Mouse (Mus musculus) liver, adult 2 months (tissue): ENCODE measurements around the gene Gm21970. TPM values are rescaled to one million over a fixed set of nuclear protein-coding genes. Genes with fewer than 3 reads are reported as not detected.
A peak's percentile ranks its signal among the peaks of the same experiment; 100 is the strongest.

Experiments
- DNase-seq: peaks from one replicate; pipeline ENCODE4 v3.0.0-alpha.2; 2011; ENCODE audit warnings: low read depth, low spot score; ENCODE audit errors: extremely low read depth
- H3K27ac ChIP-seq: fragments of 200-500 bp; replicated peaks from 2 replicates; pipeline ENCODE4 v1.5.1; 2012; ENCODE audit warnings: low read depth, mild to moderate bottlenecking, control low read depth, inconsistent platforms, low read length; ENCODE audit not compliant: insufficient read depth
- H3K27me3 ChIP-seq: fragments of 200-500 bp; 2 replicates; pipeline ENCODE4 v1.6.1; 2012; ENCODE audit warnings: mild to moderate bottlenecking, moderate library complexity, low read length, inconsistent platforms; ENCODE audit not compliant: control insufficient read depth, insufficient read depth
- H3K36me3 ChIP-seq: fragments of 200-500 bp; 2 replicates; pipeline ENCODE4 v1.6.1; 2012; ENCODE audit warnings: low read length, inconsistent platforms; ENCODE audit not compliant: control insufficient read depth, insufficient read depth
- H3K4me1 ChIP-seq: fragments of 200-500 bp; 2 replicates; pipeline ENCODE4 v1.6.1; 2011; ENCODE audit warnings: low read length; ENCODE audit not compliant: control insufficient read depth, insufficient read depth
- H3K4me3 ChIP-seq: fragments of 200-500 bp; 2 replicates; pipeline ENCODE4 v1.5.1; 2011; ENCODE audit warnings: low read depth, mild to moderate bottlenecking, control low read depth, low read length, moderate library complexity; ENCODE audit not compliant: insufficient read depth
- H3K79me2 ChIP-seq: fragments of 200-500 bp; 2 replicates; pipeline ENCODE4 v1.6.1; 2012; ENCODE audit warnings: inconsistent platforms, mild to moderate bottlenecking, low read length, moderate library complexity; ENCODE audit not compliant: control insufficient read depth, insufficient read depth
- H3K9ac ChIP-seq: fragments of 200-500 bp; 2 replicates; pipeline ENCODE4 v1.6.1; 2012; ENCODE audit warnings: low read depth, mild to moderate bottlenecking, control low read depth, inconsistent platforms, low read length
- CTCF ChIP-seq: fragments of 200-500 bp; IDR thresholded peaks from 2 replicates; pipeline ENCODE4 v1.5.1; 2011; ENCODE audit warnings: low read depth, low read length, control low read depth
- POLR2A ChIP-seq: fragments of 200-500 bp; IDR thresholded peaks from 2 replicates; pipeline ENCODE4 v1.6.1; 2011; ENCODE audit warnings: low read length, control low read depth; ENCODE audit not compliant: insufficient read depth; ENCODE audit errors: extremely low read depth
- WGBS: fragments of 180-500 bp; shearing (Covaris S2); methylation state at CpG from one replicate; pipeline ENCODE4 v1.1.7; 2018; 5-methylcytosine and 5-hydroxymethylcytosine counted together
- polyA plus RNA-seq: library from polyadenylated mRNA; depleted of rRNA; stranded (reverse); fragments of >200 nt; gene quantifications from 2 replicates; pipeline ENCODE4 v1.2.3, GENCODE M21; 2012; rRNA removed
- total RNA-seq: library from RNA; depleted of rRNA; stranded (reverse); fragments of >200 nt; gene quantifications from 2 replicates; pipeline ENCODE4 v1.2.3, GENCODE M21; 2014; rRNA removed

Gm21970 gene
- total RNA-seq, result 0.83 TPM in 1 of 2 replicates, not detected in the other
- not detected in 2 replicates for polyA plus RNA-seq

GRCm38 (mm10) chr16:91391421-91391820 lies at the start of gene Gm21970:
Gene Gm21970, plus strand, starts transcription at chr16:91391721.
- TF ChIP-seq POLR2A (no peak), CTCF (no peak)
- Histone ChIP-seq H3K9ac (no peak within 1 kb of the TSS), H3K27ac (no peak within 1 kb of the TSS), H3K27me3 (no peaks in the 10 kb centered on the region), H3K4me3 (no peak within 1 kb of the TSS), H3K4me1 (peaks cover 9% of the 10 kb centered on the region), H3K79me2 (no peaks in the 10 kb centered on the region), H3K36me3 (peaks cover 55% of the 10 kb centered on the region)
- 92% methylated on average over 5 of the region's 5 CpGs for WGBS
- DNase-seq, result no peak

GRCm38 (mm10) chr16:91346491-91346890 lies 45.0 kb upstream of the Gm21970 start:
- H3K4me3 ChIP-seq, result no peak overlapping the region
- H3K27me3 ChIP-seq, result no peaks in the 10 kb centered on the region
- DNase-seq, result no peak
- no peak overlapping the region for H3K27ac ChIP-seq
- TF ChIP-seq POLR2A (no peak), CTCF (no peak)
- no peaks in the 10 kb centered on the region for H3K4me1 ChIP-seq
- no peaks in the 10 kb centered on the region for H3K79me2 ChIP-seq
- 75% methylated on average over 9 of the region's 9 CpGs for WGBS
- H3K9ac ChIP-seq, result no peak overlapping the region
- no peaks in the 10 kb centered on the region for H3K36me3 ChIP-seq

- Histone ChIP-seq H3K9ac (no peak overlapping the region), H3K4me1 (no peaks in the 10 kb centered on the region), H3K36me3 (no peaks in the 10 kb centered on the region), H3K4me3 (no peak overlapping the region), H3K27ac (no peak overlapping the region), H3K79me2 (no peaks in the 10 kb centered on the region), H3K27me3 (no peaks in the 10 kb centered on the region)
- no peak for TF ChIP-seq POLR2A
- no peak for TF ChIP-seq CTCF
- 67% methylated on average over 20 of the region's 20 CpGs for WGBS
- DNase-seq, result no peak
Observed at GRCm38 (mm10) chr16:91347491-91348263, 43.8 kb upstream of the Gm21970 start.

- Histone ChIP-seq H3K27ac (no peak overlapping the region), H3K4me1 (no peaks in the 10 kb centered on the region), H3K27me3 (no peaks in the 10 kb centered on the region), H3K36me3 (no peaks in the 10 kb centered on the region), H3K79me2 (no peaks in the 10 kb centered on the region), H3K4me3 (no peak overlapping the region), H3K9ac (no peak overlapping the region)
- DNase-seq, result no peak
- 81% methylated on average over 14 of the region's 14 CpGs for WGBS
- no peak for TF ChIP-seq POLR2A
- no peak for TF ChIP-seq CTCF
Observed at GRCm38 (mm10) chr16:91348264-91348565, 43.3 kb upstream of the Gm21970 start.

- H3K9ac ChIP-seq, result no peak overlapping the region
- DNase-seq, result no peak
- no peak overlapping the region for H3K4me3 ChIP-seq
- no peak overlapping the region for H3K27ac ChIP-seq
- TF ChIP-seq POLR2A (no peak), CTCF (no peak)
- no peaks in the 10 kb centered on the region for H3K27me3 ChIP-seq
- H3K36me3 ChIP-seq, result no peaks in the 10 kb centered on the region
- H3K4me1 ChIP-seq, result no peaks in the 10 kb centered on the region
- H3K79me2 ChIP-seq, result no peaks in the 10 kb centered on the region
- WGBS, result 76% methylated on average over 28 of the region's 28 CpGs
Observed at GRCm38 (mm10) chr16:91348588-91349330, 42.8 kb upstream of the Gm21970 start.

GRCm38 (mm10) chr16:91352084-91352562 lies 39.4 kb upstream of the Gm21970 start:
- H3K27me3 ChIP-seq, result no peaks in the 10 kb centered on the region
- no peak overlapping the region for H3K9ac ChIP-seq
- no peaks in the 10 kb centered on the region for H3K79me2 ChIP-seq
- no peaks in the 10 kb centered on the region for H3K36me3 ChIP-seq
- no peak overlapping the region for H3K4me3 ChIP-seq
- TF ChIP-seq CTCF (peak; percentile 64), POLR2A (no peak)
- peak; percentile 59 for DNase-seq
- H3K27ac ChIP-seq, result no peak overlapping the region
- 4% methylated on average over 7 of the region's 7 CpGs for WGBS
- H3K4me1 ChIP-seq, result peaks cover 5% of the 10 kb centered on the region
